Mouse (Mus musculus) intestine, postnatal 0 days (tissue): ENCODE data around the gene Cypt15. TPM values are rescaled to one million over a fixed set of nuclear protein-coding genes. Genes with fewer than 3 reads are reported as not detected.
"Not testable (repeated sequence)": the region's sequence is repeated elsewhere in the genome, so short reads cannot be mapped to it uniquely, and the experiment has no call there.

Experiments
- ATAC-seq: fragments of 200-750 bp; cut with Nextera tagmentation; 2 replicates; pipeline ENCODE4 v1.8.0; 2017; ENCODE audit warnings: mild to moderate bottlenecking, moderate TSS enrichment, moderate library complexity
- H3K27ac ChIP-seq: fragments of 300-500 bp; sonication (generic); 2 replicates; pipeline ENCODE4 v1.5.1; 2014; ENCODE audit warnings: mild to moderate bottlenecking, low read depth, low read length, moderate library complexity
- H3K27me3 ChIP-seq: fragments of 300-500 bp; sonication (generic); replicated peaks from 2 replicates; pipeline ENCODE4 v1.6.1; 2014; ENCODE audit warnings: low read length, mixed read lengths; ENCODE audit not compliant: control insufficient read depth, insufficient read depth
- H3K36me3 ChIP-seq: fragments of 300-500 bp; sonication (generic); 2 replicates; pipeline ENCODE4 v1.6.1; 2014; ENCODE audit warnings: mild to moderate bottlenecking, moderate library complexity; ENCODE audit not compliant: control insufficient read depth, insufficient read depth
- H3K4me1 ChIP-seq: fragments of 300-500 bp; sonication (generic); replicated peaks from 2 replicates; pipeline ENCODE4 v1.6.1; 2014; ENCODE audit warnings: antibody characterized with exemption, low read length, mixed read lengths; ENCODE audit not compliant: control insufficient read depth, insufficient read depth
- H3K4me2 ChIP-seq: fragments of 300-500 bp; sonication (generic); replicated peaks from 2 replicates; pipeline ENCODE4 v1.6.1; 2014; ENCODE audit warnings: low read depth, mild to moderate bottlenecking, moderate library complexity
- H3K4me3 ChIP-seq: fragments of 300-500 bp; sonication (generic); 2 replicates; pipeline ENCODE4 v1.5.1; 2014; ENCODE audit warnings: low read depth, low read length
- H3K9ac ChIP-seq: fragments of 300-500 bp; sonication (generic); 2 replicates; pipeline ENCODE4 v1.6.1; 2014; ENCODE audit warnings: mild to moderate bottlenecking, low read depth, low read length
- H3K9me3 ChIP-seq: fragments of 300-500 bp; sonication (generic); 2 replicates; pipeline ENCODE4 v1.6.1; 2016; ENCODE audit warnings: mixed run types; ENCODE audit not compliant: control insufficient read depth
- CTCF ChIP-seq: sonication (generic); IDR thresholded peaks from 2 replicates; pipeline ENCODE4 v1.5.1; 2016; ENCODE audit warnings: low read depth, mild to moderate bottlenecking, control low read depth, antibody characterized with exemption, moderate library complexity
- WGBS: fragments of 180-500 bp; shearing (Covaris S2); extraction: QIAGEN DNeasy Blood & Tissue Kit; methylation state at CpG from one replicate; pipeline ENCODE4 v1.1.7; 2014; 5-methylcytosine and 5-hydroxymethylcytosine counted together
- polyA plus RNA-seq: library from polyadenylated mRNA; unstranded; fragments of >200 nt; fragmentation: Nextera tagmentation; extraction: Ambion mirVana; gene quantifications from 2 replicates; pipeline ENCODE4 v1.2.1, GENCODE M21; 2015

Cypt15 gene
- polyA plus RNA-seq, result not detected in 2 replicates

GRCm38 (mm10) chrX:39345967-39346366 lies at the start of gene Cypt15:
Gene Cypt15, plus strand, starts transcription at chrX:39346267.
- not testable (repeated sequence) for H3K9me3 ChIP-seq, H3K27me3 ChIP-seq, H3K4me2 ChIP-seq, H3K27ac ChIP-seq, H3K36me3 ChIP-seq, ATAC-seq, H3K9ac ChIP-seq, H3K4me1 ChIP-seq, H3K4me3 ChIP-seq
- 76% methylated on average over 1 of the region's 1 CpGs for WGBS

GRCm38 (mm10) chrX:39370932-39371331 lies 24.9 kb downstream of the Cypt15 start:
- H3K4me1 ChIP-seq, result no peaks in the 10 kb centered on the region
- no peak for ATAC-seq
- no peak for TF ChIP-seq CTCF
- H3K4me3 ChIP-seq, result no peak overlapping the region
- no peaks in the 10 kb centered on the region for H3K36me3 ChIP-seq
- no peaks in the 10 kb centered on the region for H3K9me3 ChIP-seq
- H3K27me3 ChIP-seq, result no peaks in the 10 kb centered on the region
- no peak overlapping the region for H3K9ac ChIP-seq
- no peak overlapping the region for H3K4me2 ChIP-seq
- WGBS, result 84% methylated on average over 2 of the region's 2 CpGs
- H3K27ac ChIP-seq, result no peak overlapping the region

- no peak for ATAC-seq
- Histone ChIP-seq H3K4me1 (no peaks in the 10 kb centered on the region), H3K36me3 (no peaks in the 10 kb centered on the region), H3K4me2 (no peak overlapping the region), H3K9me3 (no peaks in the 10 kb centered on the region), H3K27me3 (no peaks in the 10 kb centered on the region), H3K9ac (no peak overlapping the region), H3K4me3 (no peak overlapping the region), H3K27ac (no peak overlapping the region)
- TF ChIP-seq CTCF, result no peak
- 60% methylated on average over 2 of the region's 2 CpGs for WGBS
Observed at GRCm38 (mm10) chrX:39378830-39379229, 32.8 kb downstream of the Cypt15 start.

GRCm38 (mm10) chrX:39383806-39384205 lies 37.7 kb downstream of the Cypt15 start:
- TF ChIP-seq CTCF, result no peak
- no peaks in the 10 kb centered on the region for H3K36me3 ChIP-seq
- no peak overlapping the region for H3K9ac ChIP-seq
- no peak overlapping the region for H3K27ac ChIP-seq
- H3K4me1 ChIP-seq, result no peaks in the 10 kb centered on the region
- H3K4me2 ChIP-seq, result no peak overlapping the region
- no peaks in the 10 kb centered on the region for H3K27me3 ChIP-seq
- H3K4me3 ChIP-seq, result no peak overlapping the region
- no peaks in the 10 kb centered on the region for H3K9me3 ChIP-seq
- WGBS, result 65% methylated on average over 2 of the region's 2 CpGs
- no peak for ATAC-seq
